Mouse (Mus musculus): ENCODE results near the gene Ddx17.

DNA sequence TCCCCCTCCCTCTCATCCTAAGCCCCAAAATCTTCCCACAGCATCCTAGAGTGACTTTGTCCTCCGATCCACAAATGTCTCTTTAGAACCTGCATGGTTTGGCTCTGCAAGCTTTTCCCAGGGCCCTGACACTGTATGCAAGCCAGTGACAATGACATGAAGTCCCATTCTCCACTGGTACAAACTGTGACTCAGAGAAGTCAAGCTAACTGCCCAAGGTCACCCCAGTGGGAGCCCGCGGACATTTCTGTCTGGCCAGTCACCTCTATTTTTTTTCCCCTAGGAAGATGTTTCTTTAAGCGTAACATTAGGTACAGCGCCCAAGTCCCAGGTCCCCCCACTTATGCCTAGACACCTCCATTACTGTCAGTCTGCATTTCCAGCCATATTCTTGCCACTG, 43.1 kb downstream of the Ddx17 start:
- TF ChIP-seq POLR2A (IDR thresholded peaks at IDR 0.05; ENCODE audit: low read depth, low read length) (no peak), CTCF (conservative IDR thresholded peaks at IDR 0.05; ENCODE audit: insufficient read depth, insufficient read length, low read depth, low read length) (no peak)
